Mouse (Mus musculus) heart, postnatal 4 days (tissue): ENCODE data around the gene Adap1. TPM values are rescaled to one million over a fixed set of nuclear protein-coding genes. Genes with fewer than 3 reads are reported as not detected.

ENCODE experiments used
- DNase-seq: peaks from one replicate; pipeline ENCODE4 v3.0.0; 2021
- total RNA-seq, 2 experiments: library from RNA; stranded (reverse); gene quantifications; 2 replicates each; pipeline ENCODE4 v1.2.3; 2021

Gene Adap1
- total RNA-seq, 2 experiments from 2014 or later, result 1.8 to 2.4 TPM

- DNase-seq, result no peak
These were observed 41.8 kb downstream of the Adap1 start for GRCm38 (mm10) chr5:139283460-139284180.

GRCm38 (mm10) chr5:139282191-139282590, 43.2 kb downstream of the Adap1 start:
- peak; percentile 94 for DNase-seq

GRCm38 (mm10) chr5:139281373-139282112, 43.9 kb downstream of the Adap1 start:
- DNase-seq, result peak; percentile 32

- no peak for DNase-seq
These were observed 48.1 kb downstream of the Adap1 start for GRCm38 (mm10) chr5:139277287-139277686.

- no peak for DNase-seq
These were observed 53.3 kb downstream of the Adap1 start for GRCm38 (mm10) chr5:139271994-139272554.

- DNase-seq, result peak; percentile 52
These were observed 54.5 kb downstream of the Adap1 start for GRCm38 (mm10) chr5:139270806-139271521.

GRCm38 (mm10) chr5:139267661-139268060, 57.8 kb downstream of the Adap1 start:
- DNase-seq, result no peak

- no peak for DNase-seq
These were observed 64.0 kb downstream of the Adap1 start for GRCm38 (mm10) chr5:139261403-139261802.

- DNase-seq, result no peak
These were observed 65.6 kb downstream of the Adap1 start for GRCm38 (mm10) chr5:139259853-139260252.

GRCm38 (mm10) chr5:139258371-139259035, 66.9 kb downstream of the Adap1 start:
- DNase-seq, result no peak

GRCm38 (mm10) chr5:139257818-139258217, 67.6 kb downstream of the Adap1 start:
- no peak for DNase-seq

GRCm38 (mm10) chr5:139257265-139257664, 68.2 kb downstream of the Adap1 start:
- DNase-seq, result no peak

- DNase-seq, result no peak
These were observed 69.1 kb downstream of the Adap1 start for GRCm38 (mm10) chr5:139256211-139256765.

GRCm38 (mm10) chr5:139255777-139256176, 69.6 kb downstream of the Adap1 start:
- peak; percentile 33 for DNase-seq

GRCm38 (mm10) chr5:139254938-139255337, 70.5 kb downstream of the Adap1 start:
- no peak for DNase-seq

- DNase-seq, result peak; percentile 55
These were observed 72.1 kb downstream of the Adap1 start for GRCm38 (mm10) chr5:139253301-139253741.

GRCm38 (mm10) chr5:139252910-139253245, 72.5 kb downstream of the Adap1 start:
- DNase-seq, result no peak

GRCm38 (mm10) chr5:139252081-139252909, 73.1 kb downstream of the Adap1 start, which contains the start of gene Get4:
Gene Get4, plus strand, starts transcription at chr5:139252324.
- peak; percentile 100 for DNase-seq

- DNase-seq, result no peak
These were observed 73.7 kb downstream of the Adap1 start for GRCm38 (mm10) chr5:139251736-139252080.

GRCm38 (mm10) chr5:139251279-139251678, 74.1 kb downstream of the Adap1 start:
- DNase-seq, result no peak

- no peak for DNase-seq
These were observed 76.6 kb downstream of the Adap1 start for GRCm38 (mm10) chr5:139248846-139249245.
